7 mouse cellular contexts compared by ENCODE assay signal in the genomic region with DNA sequence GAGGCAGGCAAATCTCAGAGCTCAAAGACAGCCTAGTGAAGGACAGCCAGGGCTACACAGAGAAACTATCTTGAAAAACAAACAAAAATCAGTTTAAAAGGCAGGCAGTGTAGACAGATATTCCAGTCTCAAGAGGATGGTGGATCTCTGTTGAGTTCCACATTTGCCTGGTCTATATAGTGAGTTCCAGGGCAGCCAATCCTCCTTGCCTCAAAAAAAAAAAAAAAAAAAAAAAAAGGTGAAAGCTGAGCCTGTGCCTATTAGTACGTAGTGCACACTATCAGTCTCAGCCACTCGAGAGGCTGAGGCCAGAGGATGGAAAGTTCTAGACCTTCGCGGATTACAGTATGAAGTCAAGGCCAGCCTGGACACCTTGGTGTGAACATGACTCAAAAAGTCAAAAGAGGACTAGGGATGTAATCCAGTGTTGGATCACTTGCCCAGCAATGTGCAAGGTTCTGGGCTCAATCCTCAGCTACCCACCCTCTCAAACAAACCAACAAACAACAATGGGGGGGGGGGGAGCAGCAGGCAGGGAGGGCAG. TPM values are rescaled to one million over a fixed set of nuclear protein-coding genes. Genes with fewer than 3 reads are reported as not detected.
A peak's percentile ranks its signal among the peaks of the same experiment; 100 is the strongest.
DNase-seq lines count a peak whose midpoint lies in the region; ATAC-seq and TF ChIP-seq lines count a peak whose summit lies in the region.

No protein-coding gene starts in this region.

- H3K27ac ChIP-seq in lung, postnatal 0 days (ENCODE audit: low read length): peak overlapping the region; percentile 97
- peak overlapping the region; percentile 96 for H3K27ac ChIP-seq in bone marrow, adult 2 months (ENCODE audit: control insufficient read depth, insufficient read depth, low read depth, low read length, poor library complexity)
- H3K27ac ChIP-seq in forebrain, embryonic 12.5 days: peak overlapping the region; percentile 97
- H3K27ac ChIP-seq in liver, adult 2 months (replicated peaks; ENCODE audit: insufficient read depth, low read depth, low read length): peak overlapping the region; percentile 88
- H3K27ac ChIP-seq in small intestine, adult 2 months (ENCODE audit: insufficient read depth, low read depth, low read length): peak overlapping the region; percentile 79

- ATAC-seq in lung, postnatal 0 days: 0 out of 2 replicates have a peak, but pooled peaks have one; percentile 1
- ATAC-seq in forebrain, embryonic 12.5 days (ENCODE audit: low FRiP score): no peak

- peak overlapping the region; percentile 99 for H3K9ac ChIP-seq in lung, postnatal 0 days (replicated peaks; ENCODE audit: low read depth)
- H3K9ac ChIP-seq in forebrain, embryonic 12.5 days: peak overlapping the region; percentile 68
- H3K9ac ChIP-seq in liver, adult 2 months (ENCODE audit: low read depth, low read length): peak overlapping the region; percentile 87

- H3K9me3 ChIP-seq in lung, postnatal 0 days (ENCODE audit: low read length): no peaks in the 10 kb centered on the region
- no peaks in the 10 kb centered on the region for H3K9me3 ChIP-seq in forebrain, embryonic 12.5 days

- TF ChIP-seq POLR2A in bone marrow, adult 2 months (IDR thresholded peaks at IDR 0.05; ENCODE audit: borderline replicate concordance, control insufficient read depth, low read depth, low read length): no peak
- no peak for TF ChIP-seq POLR2A in liver, adult 2 months (IDR thresholded peaks at IDR 0.05; ENCODE audit: extremely low read depth, insufficient read depth, low read length)
- TF ChIP-seq POLR2A in small intestine, adult 2 months (IDR thresholded peaks at IDR 0.05; ENCODE audit: low read depth, low read length): no peak

- H3K79me2 ChIP-seq in liver, adult 2 months (ENCODE audit: control insufficient read depth, insufficient read depth, low read length): peaks cover 19% of the 10 kb centered on the region

- H3K4me2 ChIP-seq in lung, postnatal 0 days (replicated peaks; ENCODE audit: low read depth, low read length): peak overlapping the region; percentile 71
- peak overlapping the region; percentile 57 for H3K4me2 ChIP-seq in forebrain, embryonic 12.5 days

- no peak for TF ChIP-seq EP300 in lung, postnatal 0 days (IDR thresholded peaks at IDR 0.05)

- H3K4me3 ChIP-seq in lung, postnatal 0 days (ENCODE audit: low read depth, low read length): peak overlapping the region; percentile 93
- H3K4me3 ChIP-seq in bone marrow, adult 2 months (replicated peaks; ENCODE audit: control insufficient read depth, low read depth, low read length): peak overlapping the region; percentile 97
- H3K4me3 ChIP-seq in forebrain, embryonic 12.5 days (replicated peaks): peak overlapping the region; percentile 98
- H3K4me3 ChIP-seq in liver, adult 2 months (ENCODE audit: insufficient read depth, low read depth, low read length): peak overlapping the region; percentile 96
- H3K4me3 ChIP-seq in small intestine, adult 2 months (ENCODE audit: low read depth, low read length): peak overlapping the region; percentile 89

- no peaks in the 10 kb centered on the region for H3K27me3 ChIP-seq in lung, postnatal 0 days (replicated peaks; ENCODE audit: insufficient read depth, low read length)
- no peaks in the 10 kb centered on the region for H3K27me3 ChIP-seq in forebrain, embryonic 12.5 days
- H3K27me3 ChIP-seq in liver, adult 2 months (ENCODE audit: control insufficient read depth, insufficient read depth, low read length): no peaks in the 10 kb centered on the region
- no peaks in the 10 kb centered on the region for H3K27me3 ChIP-seq in small intestine, adult 2 months (ENCODE audit: control insufficient read depth, insufficient read depth, low read length)

- no peaks in the 10 kb centered on the region for H3K36me3 ChIP-seq in lung, postnatal 0 days (ENCODE audit: insufficient read depth, low read length)
- peaks cover 16% of the 10 kb centered on the region for H3K36me3 ChIP-seq in forebrain, embryonic 12.5 days (replicated peaks)
- peaks cover 15% of the 10 kb centered on the region for H3K36me3 ChIP-seq in liver, adult 2 months (ENCODE audit: control insufficient read depth, insufficient read depth, low read length)
- peaks cover 3% of the 10 kb centered on the region for H3K36me3 ChIP-seq in small intestine, adult 2 months (ENCODE audit: control insufficient read depth, insufficient read depth, low read length)

- TF ChIP-seq CTCF in lung, postnatal 0 days (IDR thresholded peaks at IDR 0.05): no peak
- TF ChIP-seq CTCF in bone marrow, adult 2 months (IDR thresholded peaks at IDR 0.05; ENCODE audit: control insufficient read depth, insufficient read depth, low read length): no peak
- TF ChIP-seq CTCF in liver, adult 2 months (IDR thresholded peaks at IDR 0.05; ENCODE audit: low read depth, low read length): no peak
- TF ChIP-seq CTCF in small intestine, adult 2 months (IDR thresholded peaks at IDR 0.05; ENCODE audit: extremely low read depth, insufficient read length, insufficient replicate concordance, low read depth, low read length): no peak

- peaks cover 12% of the 10 kb centered on the region; the same call in 1 of the 2 replicates for H3K4me1 ChIP-seq in lung, postnatal 0 days (ENCODE audit: insufficient read depth, low read depth, low read length)
- no peaks in the 10 kb centered on the region for H3K4me1 ChIP-seq in bone marrow, adult 2 months (ENCODE audit: control insufficient read depth, insufficient read depth, low read length)
- peaks cover 32% of the 10 kb centered on the region for H3K4me1 ChIP-seq in forebrain, embryonic 12.5 days
- H3K4me1 ChIP-seq in liver, adult 2 months (ENCODE audit: control insufficient read depth, insufficient read depth, low read length): peaks cover 20% of the 10 kb centered on the region
- H3K4me1 ChIP-seq in small intestine, adult 2 months (ENCODE audit: control insufficient read depth, insufficient read depth, insufficient read length, low read length): no peaks in the 10 kb centered on the region; the same call in 1 of the 2 replicates

- DNase-seq in lung, postnatal 0 days (ENCODE audit: low spot score): no peak
- DNase-seq in lung, postnatal 36 days: no peak
- no peak for DNase-seq in liver, adult 2 months (ENCODE audit: extremely low read depth, low read depth, low spot score)
- no peak for DNase-seq in gastrocnemius, postnatal 14 days

- intact Hi-C loops in gastrocnemius, postnatal 14 days (cut with DNase I; ENCODE audit: low total_unique reads): no loop called here

- WGBS in lung, postnatal 0 days: 4% methylated on average over 4 of the region's 4 CpGs
- WGBS in bone marrow, adult 2 months: 0% methylated on average over 4 of the region's 4 CpGs
- 14% methylated on average over 4 of the region's 4 CpGs for WGBS in forebrain, embryonic 12.5 days
- 2% methylated on average over 4 of the region's 4 CpGs for WGBS in liver, adult 2 months
- WGBS in small intestine, adult 2 months: 5% methylated on average over 4 of the region's 4 CpGs

RNA-seq across cellular contexts. Expression of a gene that starts 0.7 kb away (rescaled TPM):
- polyA plus RNA-seq in lung, postnatal 0 days (2015; fragmentation: Nextera tagmentation; extraction: Ambion mirVana): 371 and 415 TPM in 2 replicates
- polyA plus RNA-seq in bone marrow, adult 2 months (2011; ENCODE audit: insufficient read depth, insufficient read length, low replicate concordance, missing spikeins): 113 and 230 TPM in 2 replicates
- polyA plus RNA-seq in forebrain, embryonic 12.5 days (2016; fragmentation: Nextera tagmentation; extraction: Ambion mirVana): 416 and 432 TPM in 2 replicates
- 193 and 226 TPM in 2 replicates for total RNA-seq in liver, adult 2 months (2014; rRNA removed)
- 412 and 434 TPM in 2 replicates for polyA plus RNA-seq in liver, adult 2 months (2012; rRNA removed)
- polyA plus RNA-seq in small intestine, adult 2 months (2012; rRNA removed): 937 and 1,104 TPM in 2 replicates
- total RNA-seq in gastrocnemius, postnatal 14 days (2021): 10 to 100 TPM; 64.0 to 86.2 TPM

RNA-seq across cellular contexts. Expression of a gene that starts 0.7 kb away (rescaled TPM):
- 1.7 and 1.8 TPM in 2 replicates for polyA plus RNA-seq in lung, postnatal 0 days (2015; fragmentation: Nextera tagmentation; extraction: Ambion mirVana)
- polyA plus RNA-seq in bone marrow, adult 2 months (2011; ENCODE audit: insufficient read depth, insufficient read length, low replicate concordance, missing spikeins): 0.70 and 0.87 TPM in 2 replicates
- polyA plus RNA-seq in forebrain, embryonic 12.5 days (2016; fragmentation: Nextera tagmentation; extraction: Ambion mirVana): 2.9 and 3.6 TPM in 2 replicates
- total RNA-seq in liver, adult 2 months (2014; rRNA removed): 1.3 and 2.9 TPM in 2 replicates
- polyA plus RNA-seq in liver, adult 2 months (2012; rRNA removed): 1.3 and 2.5 TPM in 2 replicates
- polyA plus RNA-seq in small intestine, adult 2 months (2012; rRNA removed): 0.80 and 0.84 TPM in 2 replicates
- total RNA-seq in gastrocnemius, postnatal 14 days (2021): 1 to 10 TPM; 2.1 to 2.4 TPM

RNA-seq across cellular contexts. Expression of a gene that starts 25.9 kb away (rescaled TPM):
- not detected in 2 replicates for polyA plus RNA-seq in lung, postnatal 0 days (2015; fragmentation: Nextera tagmentation; extraction: Ambion mirVana)
- not detected in 2 replicates for polyA plus RNA-seq in bone marrow, adult 2 months (2011; ENCODE audit: insufficient read depth, insufficient read length, low replicate concordance, missing spikeins)
- not detected in 2 replicates for polyA plus RNA-seq in forebrain, embryonic 12.5 days (2016; fragmentation: Nextera tagmentation; extraction: Ambion mirVana)
- not detected in 2 replicates for total RNA-seq in liver, adult 2 months (2014; rRNA removed)
- not detected in 2 replicates for polyA plus RNA-seq in liver, adult 2 months (2012; rRNA removed)
- 0.55 and 1.0 TPM in 2 replicates for polyA plus RNA-seq in small intestine, adult 2 months (2012; rRNA removed)
- total RNA-seq in gastrocnemius, postnatal 14 days (2021): not detected

RNA-seq across cellular contexts. Expression of a gene that starts 31.2 kb away (rescaled TPM):
- 2.1 and 2.9 TPM in 2 replicates for polyA plus RNA-seq in lung, postnatal 0 days (2015; fragmentation: Nextera tagmentation; extraction: Ambion mirVana)
- polyA plus RNA-seq in bone marrow, adult 2 months (2011; ENCODE audit: insufficient read depth, insufficient read length, low replicate concordance, missing spikeins): 9.1 TPM in 1 of 2 replicates, not detected in the other
- 6.9 and 12.4 TPM in 2 replicates for polyA plus RNA-seq in forebrain, embryonic 12.5 days (2016; fragmentation: Nextera tagmentation; extraction: Ambion mirVana)
- 3.2 and 6.0 TPM in 2 replicates for total RNA-seq in liver, adult 2 months (2014; rRNA removed)
- polyA plus RNA-seq in liver, adult 2 months (2012; rRNA removed): 1.9 and 2.2 TPM in 2 replicates
- polyA plus RNA-seq in small intestine, adult 2 months (2012; rRNA removed): 1.2 and 2.7 TPM in 2 replicates
- not detected for total RNA-seq in gastrocnemius, postnatal 14 days (2021)

RNA-seq across cellular contexts. Expression of a gene that starts 36.1 kb away (rescaled TPM):
- polyA plus RNA-seq in lung, postnatal 0 days (2015; fragmentation: Nextera tagmentation; extraction: Ambion mirVana): 456 and 470 TPM in 2 replicates
- 261 and 476 TPM in 2 replicates for polyA plus RNA-seq in bone marrow, adult 2 months (2011; ENCODE audit: insufficient read depth, insufficient read length, low replicate concordance, missing spikeins)
- 456 and 479 TPM in 2 replicates for polyA plus RNA-seq in forebrain, embryonic 12.5 days (2016; fragmentation: Nextera tagmentation; extraction: Ambion mirVana)
- total RNA-seq in liver, adult 2 months (2014; rRNA removed): 56.6 and 81.7 TPM in 2 replicates
- polyA plus RNA-seq in liver, adult 2 months (2012; rRNA removed): 200 and 211 TPM in 2 replicates
- 475 and 539 TPM in 2 replicates for polyA plus RNA-seq in small intestine, adult 2 months (2012; rRNA removed)
- 100 to 1,000 TPM; 363 to 364 TPM for total RNA-seq in gastrocnemius, postnatal 14 days (2021)
